8 mouse cellular contexts compared by ENCODE assay signal in the genomic region with DNA sequence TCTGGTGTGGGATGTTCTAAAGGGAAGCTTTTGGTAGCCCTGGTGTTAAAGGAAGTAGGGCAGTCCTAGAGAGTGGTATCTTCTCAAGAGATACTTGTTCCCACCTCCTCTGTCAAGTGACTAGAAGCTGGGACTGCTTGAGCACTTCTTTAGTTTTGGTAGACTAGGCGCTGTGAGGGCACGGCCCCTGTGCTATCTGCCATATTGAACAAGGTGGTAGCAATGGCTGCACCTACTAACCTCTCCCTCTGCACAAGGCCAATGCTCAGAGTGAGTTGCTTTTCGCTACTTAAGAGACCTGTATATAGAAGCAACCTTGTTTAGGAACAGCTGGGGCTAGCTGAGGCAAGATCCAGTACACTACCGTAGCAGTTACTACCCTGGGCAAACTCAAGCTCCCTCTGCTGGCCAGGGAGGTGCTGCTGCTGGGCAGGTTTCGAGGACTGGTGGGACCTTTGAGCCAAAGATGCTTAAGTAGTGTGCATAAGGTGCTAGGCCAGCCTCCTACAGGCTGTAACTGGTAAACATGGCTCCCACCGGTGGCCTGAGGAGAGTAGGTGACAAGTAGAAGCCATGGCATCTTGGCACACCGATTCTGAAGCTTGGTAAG. TPM values are rescaled to one million over a fixed set of nuclear protein-coding genes. Genes with fewer than 3 reads are reported as not detected.
DNase-seq lines count a peak whose midpoint lies in the region; ATAC-seq and TF ChIP-seq lines count a peak whose summit lies in the region.

No protein-coding gene starts in this region.

- H3K9ac ChIP-seq in kidney, embryonic 14.5 days (ENCODE audit: low read depth, low read length), result no peak overlapping the region
- H3K9ac ChIP-seq in ES-E14 (ENCODE audit: insufficient read depth, low read depth, low read length, poor library complexity, severe bottlenecking), result no peak overlapping the region
- no peak overlapping the region for H3K9ac ChIP-seq in liver, embryonic 16.5 days (ENCODE audit: low read depth, low read length)

- H3K36me3 ChIP-seq in kidney, embryonic 14.5 days (ENCODE audit: control insufficient read depth, insufficient read depth, low read length), result peaks cover 85% of the 10 kb centered on the region
- peaks cover 58% of the 10 kb centered on the region for H3K36me3 ChIP-seq in ES-E14 (ENCODE audit: control insufficient read depth, insufficient read depth, low read length, poor library complexity, severe bottlenecking)
- H3K36me3 ChIP-seq in liver, embryonic 16.5 days (ENCODE audit: control insufficient read depth, insufficient read depth), result peaks cover 37% of the 10 kb centered on the region

- H3K9me3 ChIP-seq in kidney, embryonic 14.5 days (ENCODE audit: control insufficient read depth, low read length), result no peaks in the 10 kb centered on the region
- no peaks in the 10 kb centered on the region for H3K9me3 ChIP-seq in ES-E14 (ENCODE audit: control insufficient read depth, insufficient read depth, low read depth, low read length)
- H3K9me3 ChIP-seq in liver, embryonic 16.5 days (replicated peaks; ENCODE audit: control insufficient read depth, low read length), result no peaks in the 10 kb centered on the region

- peak; percentile 65 for DNase-seq in kidney, adult 18-20 months
- DNase-seq in ES-E14 (ENCODE audit: low read depth, low spot score), result peak; percentile 29
- DNase-seq in thymus, postnatal 4 days, result peak; percentile 56
- no peak for DNase-seq in cerebellum, adult 18-20 months
- no peak for DNase-seq in neural tube, embryonic 10.5 days (ENCODE audit: extremely low spot score, low spot score)

- no peak overlapping the region for H3K4me3 ChIP-seq in kidney, embryonic 14.5 days (ENCODE audit: low read length)
- H3K4me3 ChIP-seq in ES-E14 (ENCODE audit: insufficient read depth in 1 of 2, low read depth in 1 of 2, low read length in 2 of 2, poor library complexity in 1 of 2, severe bottlenecking in 1 of 2), result no peak overlapping the region
- H3K4me3 ChIP-seq in cortical plate, adult 2 months (ENCODE audit: insufficient read depth, low read length), result no peak overlapping the region
- H3K4me3 ChIP-seq in liver, embryonic 16.5 days (ENCODE audit: low read depth, low read length), result no peak overlapping the region

- 96% methylated on average over 7 of the region's 7 CpGs for WGBS in kidney, embryonic 14.5 days
- 71% methylated on average over 7 of the region's 7 CpGs for WGBS in liver, embryonic 16.5 days (ENCODE audit: insufficient replicate concordance)

- no peaks in the 10 kb centered on the region for H3K4me1 ChIP-seq in kidney, embryonic 14.5 days (ENCODE audit: control insufficient read depth, insufficient read depth, low read length)
- H3K4me1 ChIP-seq in ES-E14 (ENCODE audit: control insufficient read depth in 2 of 2, insufficient read depth in 2 of 2, low read length in 2 of 2, poor library complexity in 1 of 2), result peaks cover 0 to 6% of the 10 kb centered on the region in 2 experiments; a peak in 2 of 4 replicates
- no peaks in the 10 kb centered on the region for H3K4me1 ChIP-seq in cortical plate, adult 2 months (ENCODE audit: control insufficient read depth, insufficient read depth, low read length)
- H3K4me1 ChIP-seq in liver, embryonic 16.5 days (ENCODE audit: control insufficient read depth, low read depth, low read length), result no peaks in the 10 kb centered on the region

- no peak for ATAC-seq in kidney, embryonic 14.5 days (ENCODE audit: low FRiP score, low TSS enrichment)
- ATAC-seq in liver, embryonic 16.5 days (ENCODE audit: low read depth), result peak; percentile 12; the same call in 1 of the 2 replicates

- in situ Hi-C loops in ES-E14 (cut with MboI; ENCODE audit: low sequenced_read_pairs in 2 of 2, unreplicated experiment in 2 of 2), result no loop called here

- no peak overlapping the region for H3K27ac ChIP-seq in kidney, embryonic 14.5 days (ENCODE audit: low read depth, low read length)
- H3K27ac ChIP-seq in ES-E14 (ENCODE audit: insufficient read depth, low read depth, low read length, poor library complexity, severe bottlenecking), result no peak overlapping the region
- no peak overlapping the region for H3K27ac ChIP-seq in cortical plate, adult 2 months (ENCODE audit: insufficient read depth, low read length)
- no peak overlapping the region for H3K27ac ChIP-seq in liver, embryonic 16.5 days (ENCODE audit: low read length)

- H3K4me2 ChIP-seq in kidney, embryonic 14.5 days (replicated peaks; ENCODE audit: low read depth, low read length), result no peak overlapping the region
- H3K4me2 ChIP-seq in liver, embryonic 16.5 days (ENCODE audit: low read depth, low read length), result no peak overlapping the region

- no peaks in the 10 kb centered on the region for H3K27me3 ChIP-seq in kidney, embryonic 14.5 days (ENCODE audit: control insufficient read depth, insufficient read depth, low read length)
- H3K27me3 ChIP-seq in liver, embryonic 16.5 days (ENCODE audit: control insufficient read depth, insufficient read depth, low read depth, low read length), result no peaks in the 10 kb centered on the region

- TF ChIP-seq POLR2A in cortical plate, adult 2 months (IDR thresholded peaks at IDR 0.05; ENCODE audit: extremely low read depth, insufficient read depth, low read length), result no peak

- TF ChIP-seq CTCF in cortical plate, adult 2 months (IDR thresholded peaks at IDR 0.05; ENCODE audit: extremely low read depth, insufficient read depth, low read length), result peak; percentile 35

TF ChIP-seq in ES-E14, 5 proteins besides CTCF, POLR2A, EP300 and RAD21:
- TF ChIP-seq HCFC1 (IDR thresholded peaks at IDR 0.05; ENCODE audit: borderline replicate concordance, insufficient read depth, low read length), result no peak
- no peak for TF ChIP-seq MAFK (IDR thresholded peaks at IDR 0.05; ENCODE audit: insufficient read depth, low read depth, low read length)
- no peak for TF ChIP-seq CHD2 (IDR thresholded peaks at IDR 0.05; ENCODE audit: low read depth, low read length)

RNA-seq across cellular contexts. Expression of a gene that starts 30.5 kb away (rescaled TPM):
- 319 and 404 TPM in 2 replicates for polyA plus RNA-seq in kidney, embryonic 14.5 days (2014; fragmentation: Nextera tagmentation; extraction: Ambion mirVana)
- 272 and 391 TPM in 2 replicates for total RNA-seq in ES-E14 (2012; rRNA removed)
- 128 and 132 TPM in 2 replicates for polyA plus RNA-seq in cortical plate, adult 2 months (2012; rRNA removed)
- polyA plus RNA-seq in liver, embryonic 16.5 days (2015; fragmentation: Nextera tagmentation; extraction: Ambion mirVana), result 123 and 137 TPM in 2 replicates

Comparison
In these comparisons a context has a peak if more than half of its experiments do, and no peak if none do; other contexts are left out.
1. DNase-seq: peak in kidney, adult 18-20 months (single experiment), ES-E14 (single experiment) and thymus, postnatal 4 days (single experiment); none in cerebellum, adult 18-20 months (0 of 2) and neural tube, embryonic 10.5 days (single experiment).